Mouse (Mus musculus): Measurements from ENCODE around the gene Olfr186. TPM values are rescaled to one million over a fixed set of nuclear protein-coding genes. Genes with fewer than 3 reads are reported as not detected.
"Not testable (repeated sequence)": the region's sequence is repeated elsewhere in the genome, so short reads cannot be mapped to it uniquely, and the experiment has no call there.

Gene Olfr186
- not detected in 2 replicates for polyA plus RNA-seq (2012; rRNA removed)

GRCm38 (mm10) chr16:59030191-59030590 is at the start of gene Olfr186:
Gene Olfr186 (minus strand): TSS chr16:59030291.
- no peaks in the 10 kb centered on the region for H3K4me1 ChIP-seq (replicated peaks; ENCODE audit: control insufficient read depth, insufficient read depth, low read length)
- no peaks in the 10 kb centered on the region for H3K36me3 ChIP-seq (ENCODE audit: control insufficient read depth, insufficient read depth, low read length)
- WGBS = 95% methylated on average over 4 of the region's 4 CpGs
- TF ChIP-seq CTCF (IDR thresholded peaks at IDR 0.05; ENCODE audit: borderline replicate concordance, control insufficient read depth, extremely low read depth, insufficient read depth, low read length, poor library complexity) = no peak
- no peak for TF ChIP-seq POLR2A (IDR thresholded peaks at IDR 0.05; ENCODE audit: control insufficient read depth, extremely low read depth, insufficient read depth, low read length, poor library complexity)
- DNase-seq = no peak
- H3K4me3 ChIP-seq (ENCODE audit: control insufficient read depth, insufficient read depth, low read length) = no peak within 1 kb of the TSS
- no peaks in the 10 kb centered on the region for H3K27me3 ChIP-seq (ENCODE audit: control insufficient read depth, insufficient read depth, low read length)
- no peak within 1 kb of the TSS for H3K27ac ChIP-seq (ENCODE audit: control insufficient read depth, insufficient read depth, low read length)

GRCm38 (mm10) chr16:59077905-59078304 is 47.8 kb upstream of the Olfr186 start, which contains the start of gene Olfr190:
Gene Olfr190 (minus strand): TSS chr16:59078005.
- Histone ChIP-seq H3K27ac (ENCODE audit: control insufficient read depth, insufficient read depth, low read length) (no peak within 1 kb of the TSS), H3K4me3 (ENCODE audit: control insufficient read depth, insufficient read depth, low read length) (no peak within 1 kb of the TSS), H3K36me3 (ENCODE audit: control insufficient read depth, insufficient read depth, low read length) (no peaks in the 10 kb centered on the region), H3K27me3 (ENCODE audit: control insufficient read depth, insufficient read depth, low read length) (no peaks in the 10 kb centered on the region), H3K4me1 (replicated peaks; ENCODE audit: control insufficient read depth, insufficient read depth, low read length) (no peaks in the 10 kb centered on the region)
- no peak for DNase-seq
- no peak for TF ChIP-seq POLR2A (IDR thresholded peaks at IDR 0.05; ENCODE audit: control insufficient read depth, extremely low read depth, insufficient read depth, low read length, poor library complexity)
- WGBS = 92% methylated on average over 5 of the region's 5 CpGs

- Histone ChIP-seq H3K36me3 (ENCODE audit: control insufficient read depth, insufficient read depth, low read length) (no peaks in the 10 kb centered on the region), H3K4me1 (replicated peaks; ENCODE audit: control insufficient read depth, insufficient read depth, low read length) (no peaks in the 10 kb centered on the region), H3K27ac (ENCODE audit: control insufficient read depth, insufficient read depth, low read length) (no peak overlapping the region), H3K4me3 (ENCODE audit: control insufficient read depth, insufficient read depth, low read length) (no peak overlapping the region), H3K27me3 (ENCODE audit: control insufficient read depth, insufficient read depth, low read length) (no peaks in the 10 kb centered on the region)
- TF ChIP-seq CTCF (IDR thresholded peaks at IDR 0.05; ENCODE audit: borderline replicate concordance, control insufficient read depth, extremely low read depth, insufficient read depth, low read length, poor library complexity) (no peak), POLR2A (IDR thresholded peaks at IDR 0.05; ENCODE audit: control insufficient read depth, extremely low read depth, insufficient read depth, low read length, poor library complexity) (no peak)
- DNase-seq = no peak
- 80% methylated on average over 1 of the region's 1 CpGs for WGBS
Measured at GRCm38 (mm10) chr16:59073520-59073919, 43.4 kb upstream of the Olfr186 start.

GRCm38 (mm10) chr16:59071755-59072154 is 41.7 kb upstream of the Olfr186 start:
- no peak for DNase-seq
- Histone ChIP-seq H3K27ac (ENCODE audit: control insufficient read depth, insufficient read depth, low read length) (no peak overlapping the region), H3K27me3 (ENCODE audit: control insufficient read depth, insufficient read depth, low read length) (no peaks in the 10 kb centered on the region), H3K4me1 (replicated peaks; ENCODE audit: control insufficient read depth, insufficient read depth, low read length) (no peaks in the 10 kb centered on the region), H3K36me3 (ENCODE audit: control insufficient read depth, insufficient read depth, low read length) (no peaks in the 10 kb centered on the region), H3K4me3 (ENCODE audit: control insufficient read depth, insufficient read depth, low read length) (no peak overlapping the region)
- TF ChIP-seq CTCF (IDR thresholded peaks at IDR 0.05; ENCODE audit: borderline replicate concordance, control insufficient read depth, extremely low read depth, insufficient read depth, low read length, poor library complexity) (no peak), POLR2A (IDR thresholded peaks at IDR 0.05; ENCODE audit: control insufficient read depth, extremely low read depth, insufficient read depth, low read length, poor library complexity) (no peak)

- WGBS = 75% methylated on average over 3 of the region's 3 CpGs
- H3K27ac ChIP-seq (ENCODE audit: control insufficient read depth, insufficient read depth, low read length); H3K4me3 ChIP-seq (ENCODE audit: control insufficient read depth, insufficient read depth, low read length); DNase-seq; H3K27me3 ChIP-seq (ENCODE audit: control insufficient read depth, insufficient read depth, low read length); H3K4me1 ChIP-seq (replicated peaks; ENCODE audit: control insufficient read depth, insufficient read depth, low read length); H3K36me3 ChIP-seq (ENCODE audit: control insufficient read depth, insufficient read depth, low read length): not testable (repeated sequence)
Measured at GRCm38 (mm10) chr16:59062411-59062810, 32.3 kb upstream of the Olfr186 start.

GRCm38 (mm10) chr16:59049286-59049685 is 19.2 kb upstream of the Olfr186 start:
- H3K4me1 ChIP-seq (replicated peaks; ENCODE audit: control insufficient read depth, insufficient read depth, low read length); H3K27ac ChIP-seq (ENCODE audit: control insufficient read depth, insufficient read depth, low read length); H3K4me3 ChIP-seq (ENCODE audit: control insufficient read depth, insufficient read depth, low read length); DNase-seq; H3K36me3 ChIP-seq (ENCODE audit: control insufficient read depth, insufficient read depth, low read length); H3K27me3 ChIP-seq (ENCODE audit: control insufficient read depth, insufficient read depth, low read length): not testable (repeated sequence)
- 93% methylated on average over 2 of the region's 2 CpGs for WGBS

GRCm38 (mm10) chr16:59048860-59049259 is 18.8 kb upstream of the Olfr186 start:
- no peak for TF ChIP-seq POLR2A (IDR thresholded peaks at IDR 0.05; ENCODE audit: control insufficient read depth, extremely low read depth, insufficient read depth, low read length, poor library complexity)
- no peak for TF ChIP-seq CTCF (IDR thresholded peaks at IDR 0.05; ENCODE audit: borderline replicate concordance, control insufficient read depth, extremely low read depth, insufficient read depth, low read length, poor library complexity)
- Histone ChIP-seq H3K27me3 (ENCODE audit: control insufficient read depth, insufficient read depth, low read length) (no peaks in the 10 kb centered on the region), H3K4me1 (replicated peaks; ENCODE audit: control insufficient read depth, insufficient read depth, low read length) (no peaks in the 10 kb centered on the region), H3K27ac (ENCODE audit: control insufficient read depth, insufficient read depth, low read length) (no peak overlapping the region), H3K4me3 (ENCODE audit: control insufficient read depth, insufficient read depth, low read length) (no peak overlapping the region), H3K36me3 (ENCODE audit: control insufficient read depth, insufficient read depth, low read length) (no peaks in the 10 kb centered on the region)
- DNase-seq = no peak
- WGBS = 91% methylated on average over 1 of the region's 1 CpGs

All from thymus, adult 2 months (tissue).